ENCODE assay signal across 17 mouse cellular contexts in genomic region chr6:136986019-136986418, GRCm38 (mm10). TPM values are rescaled to one million over a fixed set of nuclear protein-coding genes. Genes with fewer than 3 reads are reported as not detected.
DNase-seq lines count a peak whose midpoint lies in the region; ATAC-seq and TF ChIP-seq lines count a peak whose summit lies in the region.
"Had no signal": no experiment of that assay in that cellular context is flagged by ENCODE, and none has a peak within 500 bp of the region (broad histone marks: within the 10 kb centered on the region; RNA-seq: fewer than 3 reads in every experiment).

No protein-coding gene starts in this region.

- H3K27me3 ChIP-seq in forebrain, embryonic 15.5 days, result no peaks in the 10 kb centered on the region
- no peaks in the 10 kb centered on the region for H3K27me3 ChIP-seq in forebrain, embryonic 11.5 days (ENCODE audit: control insufficient read depth, insufficient read depth, low read length)
- H3K27me3 ChIP-seq in intestine, embryonic 14.5 days (replicated peaks; ENCODE audit: control insufficient read depth, insufficient read depth, low read length), result no peaks in the 10 kb centered on the region
- no peaks in the 10 kb centered on the region for H3K27me3 ChIP-seq in intestine, embryonic 16.5 days (replicated peaks; ENCODE audit: control insufficient read depth, insufficient read depth, low read length)
- no peaks in the 10 kb centered on the region for H3K27me3 ChIP-seq in midbrain, postnatal 0 days (ENCODE audit: insufficient read depth, low read length)
- no peaks in the 10 kb centered on the region for H3K27me3 ChIP-seq in midbrain, embryonic 13.5 days

- DNase-seq in forebrain, embryonic 11.5 days (ENCODE audit: low spot score), result no peak
- DNase-seq in intestine, embryonic 14.5 days (ENCODE audit: low spot score), result no peak
- DNase-seq in midbrain, postnatal 0 days (ENCODE audit: low spot score), result peak; percentile 24
- DNase-seq in spleen, postnatal 10 days (ENCODE audit: low spot score in 2 of 2), result no peak
- DNase-seq in left cerebral cortex, postnatal 10 days (ENCODE audit: extremely low spot score in 1 of 2, low spot score in 2 of 2), result no peak
- DNase-seq: adrenal gland, postnatal 25 days; cerebellum, adult 9-11 months; embryo, embryonic 11 days; heart, adult 18-20 months; heart, postnatal 10 days; kidney, postnatal 14 days; layer of hippocampus, adult 9-11 months had no signal

- no peak overlapping the region for H3K4me2 ChIP-seq in forebrain, embryonic 15.5 days (replicated peaks)
- no peak overlapping the region for H3K4me2 ChIP-seq in forebrain, embryonic 11.5 days (ENCODE audit: low read depth, low read length, severe bottlenecking)
- peak overlapping the region; percentile 7; the same call in 1 of the 2 replicates for H3K4me2 ChIP-seq in intestine, embryonic 14.5 days (ENCODE audit: low read length)
- H3K4me2 ChIP-seq in intestine, embryonic 16.5 days (ENCODE audit: low read depth, low read length), result no peak overlapping the region
- H3K4me2 ChIP-seq in midbrain, postnatal 0 days (ENCODE audit: low read depth, low read length, poor library complexity, severe bottlenecking), result no peak overlapping the region
- no peak overlapping the region for H3K4me2 ChIP-seq in midbrain, embryonic 13.5 days (replicated peaks)
- H3K4me2 ChIP-seq: liver, embryonic 11.5 days had no signal

- no peaks in the 10 kb centered on the region for H3K36me3 ChIP-seq in forebrain, embryonic 15.5 days
- no peaks in the 10 kb centered on the region for H3K36me3 ChIP-seq in forebrain, embryonic 11.5 days (ENCODE audit: control insufficient read depth, insufficient read depth, low read length)
- no peaks in the 10 kb centered on the region for H3K36me3 ChIP-seq in intestine, embryonic 14.5 days (ENCODE audit: control insufficient read depth, insufficient read depth, low read length)
- no peaks in the 10 kb centered on the region for H3K36me3 ChIP-seq in intestine, embryonic 16.5 days (ENCODE audit: control insufficient read depth, insufficient read depth, low read length)
- H3K36me3 ChIP-seq in midbrain, postnatal 0 days (ENCODE audit: insufficient read depth, low read length), result no peaks in the 10 kb centered on the region
- no peaks in the 10 kb centered on the region for H3K36me3 ChIP-seq in midbrain, embryonic 13.5 days

- H3K4me1 ChIP-seq in forebrain, embryonic 15.5 days, result no peaks in the 10 kb centered on the region
- H3K4me1 ChIP-seq in forebrain, embryonic 11.5 days (replicated peaks; ENCODE audit: control insufficient read depth, insufficient read depth, low read length), result no peaks in the 10 kb centered on the region; the same call in 1 of the 2 replicates
- H3K4me1 ChIP-seq in intestine, embryonic 14.5 days (replicated peaks; ENCODE audit: control insufficient read depth, insufficient read depth, low read length), result peaks cover 20% of the 10 kb centered on the region
- peaks cover 23% of the 10 kb centered on the region for H3K4me1 ChIP-seq in intestine, embryonic 16.5 days (ENCODE audit: control insufficient read depth, insufficient read depth, low read length)
- H3K4me1 ChIP-seq in midbrain, postnatal 0 days (ENCODE audit: insufficient read depth, low read length), result no peaks in the 10 kb centered on the region
- H3K4me1 ChIP-seq in midbrain, embryonic 13.5 days (replicated peaks), result 0 out of 2 replicates have a peak, but pooled peaks cover 13% of the 10 kb centered on the region

- TF ChIP-seq CTCF in midbrain, postnatal 0 days (IDR thresholded peaks at IDR 0.05), result no peak

- intact Hi-C loops in left cerebral cortex, postnatal 10 days (cut with DNase I), result no loop called here

- H3K27ac ChIP-seq in forebrain, embryonic 15.5 days (replicated peaks), result no peak overlapping the region
- H3K27ac ChIP-seq in forebrain, embryonic 11.5 days (ENCODE audit: low read depth, low read length), result no peak overlapping the region
- no peak overlapping the region for H3K27ac ChIP-seq in intestine, embryonic 14.5 days (ENCODE audit: low read depth)
- H3K27ac ChIP-seq in intestine, embryonic 16.5 days (ENCODE audit: low read length), result no peak overlapping the region; the same call in 1 of the 2 replicates
- H3K27ac ChIP-seq in midbrain, postnatal 0 days (ENCODE audit: low read depth, low read length), result 0 out of 2 replicates have a peak overlapping the region, but pooled peaks have one; percentile 2
- no peak overlapping the region for H3K27ac ChIP-seq in midbrain, embryonic 13.5 days

- no peaks in the 10 kb centered on the region for H3K9me3 ChIP-seq in forebrain, embryonic 15.5 days
- H3K9me3 ChIP-seq in forebrain, embryonic 11.5 days (ENCODE audit: control insufficient read depth, low read length), result no peaks in the 10 kb centered on the region
- H3K9me3 ChIP-seq in intestine, embryonic 14.5 days (ENCODE audit: control insufficient read depth, low read length), result no peaks in the 10 kb centered on the region
- H3K9me3 ChIP-seq in intestine, embryonic 16.5 days (ENCODE audit: control insufficient read depth, low read length), result no peaks in the 10 kb centered on the region
- no peaks in the 10 kb centered on the region for H3K9me3 ChIP-seq in midbrain, postnatal 0 days (ENCODE audit: low read length)
- H3K9me3 ChIP-seq in midbrain, embryonic 13.5 days, result no peaks in the 10 kb centered on the region

- no peak overlapping the region for H3K9ac ChIP-seq in forebrain, embryonic 15.5 days (replicated peaks)
- no peak overlapping the region for H3K9ac ChIP-seq in forebrain, embryonic 11.5 days (ENCODE audit: low read length)
- H3K9ac ChIP-seq in intestine, embryonic 14.5 days (ENCODE audit: low read length), result no peak overlapping the region
- H3K9ac ChIP-seq in intestine, embryonic 16.5 days (ENCODE audit: low read depth, low read length), result no peak overlapping the region
- H3K9ac ChIP-seq in midbrain, postnatal 0 days (replicated peaks; ENCODE audit: low read length, poor library complexity, severe bottlenecking), result no peak overlapping the region
- no peak overlapping the region for H3K9ac ChIP-seq in midbrain, embryonic 13.5 days (replicated peaks)

- ATAC-seq in forebrain, embryonic 15.5 days (replicated peaks), result peak; percentile 55; the same call in 1 of the 2 replicates
- no peak for ATAC-seq in forebrain, embryonic 11.5 days (replicated peaks; ENCODE audit: low FRiP score)
- ATAC-seq in intestine, embryonic 14.5 days (replicated peaks; ENCODE audit: low FRiP score, low TSS enrichment, low read depth), result no peak
- ATAC-seq in intestine, embryonic 16.5 days, result no peak
- ATAC-seq in midbrain, postnatal 0 days (ENCODE audit: low FRiP score), result no peak
- no peak for ATAC-seq in midbrain, embryonic 13.5 days

- 68% methylated on average over 13 of the region's 13 CpGs for WGBS in forebrain, embryonic 15.5 days
- WGBS in forebrain, embryonic 11.5 days, result 82% methylated on average over 13 of the region's 13 CpGs
- 29% methylated on average over 13 of the region's 13 CpGs for WGBS in intestine, embryonic 14.5 days
- WGBS in intestine, embryonic 16.5 days, result 40% methylated on average over 13 of the region's 13 CpGs
- 69% methylated on average over 13 of the region's 13 CpGs for WGBS in midbrain, postnatal 0 days
- 71% methylated on average over 13 of the region's 13 CpGs for WGBS in midbrain, embryonic 13.5 days

- no peak overlapping the region for H3K4me3 ChIP-seq in forebrain, embryonic 15.5 days
- H3K4me3 ChIP-seq in forebrain, embryonic 11.5 days (ENCODE audit: low read depth, low read length), result no peak overlapping the region
- no peak overlapping the region for H3K4me3 ChIP-seq in intestine, embryonic 14.5 days (ENCODE audit: low read depth, low read length)
- H3K4me3 ChIP-seq in intestine, embryonic 16.5 days (ENCODE audit: low read length), result no peak overlapping the region
- H3K4me3 ChIP-seq in midbrain, postnatal 0 days (ENCODE audit: low read depth, low read length), result no peak overlapping the region
- H3K4me3 ChIP-seq in midbrain, embryonic 13.5 days (replicated peaks), result no peak overlapping the region
- H3K4me3 ChIP-seq: erythroblast, embryonic 14.5 days had no signal

RNA-seq across cellular contexts. Expression of gene Arhgdib, which starts 44.3 kb away (rescaled TPM):
- 16.8 and 17.1 TPM in 2 replicates for polyA plus RNA-seq in forebrain, embryonic 15.5 days (2015; fragmentation: Nextera tagmentation; extraction: Ambion mirVana)
- polyA plus RNA-seq in forebrain, embryonic 11.5 days (2014; fragmentation: Nextera tagmentation; extraction: Ambion mirVana), result 21.3 and 25.2 TPM in 2 replicates
- polyA plus RNA-seq in intestine, embryonic 14.5 days (2014; fragmentation: Nextera tagmentation; extraction: Ambion mirVana), result 57.9 and 60.1 TPM in 2 replicates
- polyA plus RNA-seq in intestine, embryonic 16.5 days (2015; fragmentation: Nextera tagmentation; extraction: Ambion mirVana), result 42.1 and 44.0 TPM in 2 replicates
- 8.3 and 9.0 TPM in 2 replicates for total RNA-seq in midbrain, postnatal 0 days (2014; rRNA removed)
- polyA plus RNA-seq in midbrain, postnatal 0 days (2015; fragmentation: Nextera tagmentation; extraction: Ambion mirVana), result 16.1 and 19.0 TPM in 2 replicates
- 12.0 and 13.0 TPM in 2 replicates for polyA plus RNA-seq in midbrain, embryonic 13.5 days (2015; fragmentation: Nextera tagmentation; extraction: Ambion mirVana)
- 10 to 100 TPM; 24.0 to 30.7 TPM for total RNA-seq in left cerebral cortex, postnatal 10 days (2021)
